Mouse (Mus musculus) v-Abl transformed pro-B cells (cell line): ENCODE data around the gene Ppfia3.

Experiments
- in situ Hi-C, 2 experiments: fragments of 400-800 bp; cut with MboI; formaldehyde crosslinking; loops; one replicate each; pipeline ENCODE4 v1.15.1; 2025; ENCODE audit not compliant: unreplicated experiment in 2 of 2

Gene Ppfia3

GRCm38 (mm10) chr7:45366652-45367019 lies at the start of gene Ppfia3:
Gene Ppfia3, minus strand, starts transcription at chr7:45367019.
- in situ Hi-C loops = no loop called here

DNA sequence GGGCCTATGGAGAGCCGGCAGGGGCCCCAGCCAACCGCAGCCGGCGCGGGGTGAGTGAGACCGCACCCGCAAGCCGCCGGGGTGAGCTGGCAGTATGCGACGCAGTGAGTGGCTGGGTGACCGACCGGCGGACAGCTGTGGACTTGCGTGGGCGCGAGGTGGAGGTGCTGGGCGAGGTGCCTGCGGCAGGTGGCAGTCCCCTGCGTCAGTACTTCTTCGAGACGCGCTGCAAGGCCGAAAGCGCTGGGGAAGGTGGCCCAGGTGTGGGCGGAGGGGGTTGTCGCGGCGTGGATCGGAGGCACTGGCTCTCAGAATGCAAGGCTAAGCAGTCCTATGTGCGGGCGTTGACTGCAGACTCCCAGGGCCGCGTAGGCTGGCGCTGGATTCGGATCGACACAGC lies 48.8 kb upstream of the Ppfia3 start:
- in situ Hi-C loops = no loop called here

GRCm38 (mm10) chr7:45414740-45415224 lies 48.0 kb upstream of the Ppfia3 start:
- in situ Hi-C loops = no loop called here

DNA sequence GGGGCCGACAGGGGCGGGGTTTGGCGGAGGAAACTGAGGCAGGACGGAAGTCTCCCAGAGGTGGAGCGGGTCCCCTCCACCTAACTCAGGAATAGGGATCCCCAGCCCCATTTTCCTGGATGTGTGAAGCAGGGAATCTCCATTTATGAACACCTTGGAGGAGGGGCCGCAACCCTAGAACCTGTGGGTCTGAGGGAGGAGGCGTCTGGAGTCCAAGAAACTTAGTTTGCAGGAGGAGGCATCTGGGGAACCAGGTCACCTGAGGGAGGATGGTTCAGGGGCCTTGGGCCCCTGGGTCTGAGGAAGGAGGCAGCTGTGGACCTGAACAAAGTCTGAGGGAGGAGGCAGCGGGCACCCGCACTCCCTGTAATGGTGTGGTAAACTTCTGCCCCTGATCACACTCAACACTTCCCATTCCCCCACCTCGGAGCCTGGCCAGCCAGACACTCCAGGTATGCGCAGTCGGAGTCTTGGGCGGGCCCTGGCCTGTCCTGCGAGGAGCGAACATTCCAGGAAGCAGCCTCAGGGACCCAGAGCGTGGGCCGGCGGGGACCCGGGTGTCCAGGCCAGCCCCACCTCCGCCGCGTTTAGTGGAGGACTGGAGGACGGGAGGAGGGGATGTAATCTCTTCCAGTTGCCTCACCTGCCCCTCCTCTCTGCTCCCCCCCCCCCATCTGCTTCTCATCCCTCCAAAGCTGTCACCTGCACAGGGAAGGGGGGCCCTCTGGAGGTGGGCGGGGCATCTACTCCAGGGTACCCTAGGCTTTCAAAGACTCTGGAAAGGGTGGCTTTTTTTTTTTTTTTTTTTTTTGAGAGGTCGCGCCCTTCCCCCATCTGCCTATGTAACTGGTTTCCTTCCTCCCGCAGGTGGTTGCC lies 47.3 kb upstream of the Ppfia3 start:
- in situ Hi-C loops = no loop called here

GRCm38 (mm10) chr7:45413113-45413863 lies 46.5 kb upstream of the Ppfia3 start, which contains the start of gene Ntf5:
Gene Ntf5, plus strand, starts transcription at chr7:45413695.
- in situ Hi-C loops = no loop called here

DNA sequence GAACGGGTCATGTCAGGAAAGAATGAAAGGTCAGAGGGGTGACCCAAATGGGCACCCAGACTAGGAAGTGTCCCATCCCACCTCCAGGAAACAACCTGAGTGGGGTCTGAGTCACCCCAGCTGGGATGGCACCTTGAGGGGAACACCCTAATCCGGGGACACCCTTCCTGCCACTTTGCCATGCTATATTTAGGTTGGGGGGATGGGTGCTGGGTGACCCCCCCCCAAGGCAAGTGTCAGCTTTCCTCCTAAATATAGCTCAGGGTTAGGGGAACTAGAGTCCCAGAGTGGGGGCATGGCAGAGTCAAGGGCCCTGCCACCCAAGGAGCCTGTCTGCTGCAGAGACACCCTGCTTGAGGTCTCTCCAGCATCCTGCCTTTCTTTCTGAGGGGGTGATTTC lies 45.6 kb upstream of the Ppfia3 start:
- in situ Hi-C loops = no loop called here

DNA sequence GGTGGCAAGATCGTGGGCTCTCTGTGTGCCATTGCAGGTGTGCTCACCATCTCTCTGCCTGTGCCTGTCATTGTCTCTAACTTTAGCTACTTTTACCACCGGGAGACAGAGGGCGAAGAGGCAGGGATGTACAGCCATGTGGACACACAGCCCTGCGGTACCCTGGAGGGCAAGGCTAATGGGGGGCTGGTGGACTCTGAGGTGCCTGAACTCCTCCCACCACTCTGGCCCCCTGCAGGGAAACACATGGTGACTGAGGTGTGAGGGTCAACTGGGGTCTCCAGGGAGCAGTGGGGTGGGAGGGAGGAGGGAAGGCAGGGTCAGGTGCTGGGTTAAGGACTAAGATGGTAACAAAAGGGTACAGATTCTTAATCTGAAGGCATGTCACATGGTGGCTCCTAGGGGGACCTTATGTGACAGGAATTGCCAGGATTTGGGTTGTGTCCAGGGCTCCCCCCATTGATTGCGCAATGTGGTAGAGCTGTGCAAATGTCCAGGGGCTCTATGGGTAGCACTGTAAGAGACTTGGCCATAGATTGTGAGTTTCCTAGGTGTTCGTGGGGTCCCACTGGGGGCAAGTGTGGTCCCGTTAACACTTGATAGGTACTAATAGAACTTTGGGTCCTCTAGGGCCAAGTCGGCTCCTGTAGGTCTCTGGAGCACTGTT lies 42.8 kb upstream of the Ppfia3 start:
- in situ Hi-C loops = no loop called here

- in situ Hi-C loops = no loop called here
Observed at GRCm38 (mm10) chr7:45408949-45409348, 42.1 kb upstream of the Ppfia3 start.

DNA sequence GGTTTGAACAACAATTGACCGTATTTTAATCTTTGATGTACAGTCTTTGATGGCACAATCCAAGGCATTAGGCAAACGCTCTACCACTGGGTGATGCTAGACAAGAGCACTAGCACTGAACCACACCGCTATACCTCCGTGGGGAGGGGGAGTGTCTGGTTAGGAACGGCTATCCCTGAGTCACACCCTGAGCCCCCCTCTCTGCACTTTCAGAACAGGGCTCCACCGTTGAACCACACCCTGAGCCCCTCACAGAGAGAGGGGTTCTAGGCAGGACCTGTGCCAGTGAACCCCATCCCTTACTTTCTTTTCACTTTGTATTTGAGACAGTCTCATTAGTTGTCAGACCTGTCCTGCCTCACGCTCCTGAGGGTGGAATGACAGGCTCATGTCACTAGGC lies 41.5 kb upstream of the Ppfia3 start:
- in situ Hi-C loops = no loop called here

DNA sequence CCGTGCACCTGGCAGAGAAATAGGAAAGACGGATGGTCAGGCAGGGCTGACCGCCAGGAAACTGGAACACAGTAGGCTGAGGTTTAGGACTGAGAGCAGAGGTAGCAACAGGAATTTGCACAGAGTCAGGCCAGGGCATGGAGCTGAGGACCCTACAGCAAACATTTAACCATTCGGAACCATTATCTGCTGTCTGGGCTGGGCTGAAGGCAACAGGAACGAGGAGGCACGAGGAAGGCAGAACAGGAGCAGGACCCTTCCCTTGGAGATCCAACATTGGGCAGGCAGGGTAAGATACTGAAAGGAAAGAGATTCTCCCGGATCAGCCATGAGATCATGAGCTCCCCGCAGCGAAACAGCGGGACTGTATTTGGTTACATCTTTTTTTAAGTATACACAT lies 41.0 kb upstream of the Ppfia3 start:
- in situ Hi-C loops = no loop called here

GRCm38 (mm10) chr7:45406157-45407156 lies 39.6 kb upstream of the Ppfia3 start:
- in situ Hi-C loops = no loop called here

DNA sequence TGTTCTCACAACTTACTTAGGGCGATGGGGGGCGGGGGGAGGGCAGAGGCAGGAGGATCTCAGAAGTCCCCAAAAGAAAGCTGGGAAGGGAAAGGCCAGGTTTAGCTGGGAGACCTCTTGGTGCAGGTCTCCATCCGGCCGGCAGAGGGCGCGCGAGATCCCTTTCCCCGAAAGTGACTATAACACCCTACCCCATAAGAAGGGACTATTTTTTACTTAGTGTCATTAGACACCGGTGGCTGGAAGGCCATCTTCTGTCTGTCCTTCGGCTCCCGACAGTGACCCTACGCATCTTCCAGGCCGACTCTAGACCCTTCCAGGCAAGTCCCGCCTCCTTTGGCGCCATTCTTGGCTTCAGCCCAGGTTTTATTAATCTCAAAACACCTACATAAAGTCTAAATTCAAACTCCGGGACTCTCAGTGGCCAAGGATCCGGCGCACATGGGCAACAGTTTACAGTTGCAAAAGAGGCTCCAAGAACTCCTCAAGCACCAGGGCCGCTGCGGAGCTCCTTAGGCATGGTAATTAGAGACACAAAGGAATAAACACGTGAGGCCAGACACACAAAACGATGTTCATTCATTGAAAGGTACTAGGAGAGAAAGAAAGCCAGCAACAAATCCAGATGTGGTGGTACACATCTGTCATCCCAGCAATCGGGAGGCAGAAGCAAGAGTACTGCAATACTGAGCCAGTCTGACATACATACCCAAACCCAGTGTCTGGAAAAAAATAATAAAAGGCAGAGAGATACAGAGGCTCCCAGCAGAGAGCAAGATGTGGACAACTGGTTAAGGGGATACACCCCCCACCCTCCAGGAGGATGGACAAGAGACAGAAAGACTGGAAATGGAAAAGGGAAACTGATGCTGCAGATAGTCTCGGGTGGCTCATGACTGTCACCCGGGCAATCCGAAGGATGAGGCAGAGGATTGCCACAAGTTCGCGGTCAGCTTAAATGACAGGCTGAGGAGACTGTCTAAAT lies 38.6 kb upstream of the Ppfia3 start, which contains the start of gene Kcna7:
TSS of gene Kcna7 (plus strand) at position 563 of the 985 bp plus-strand sequence.
- in situ Hi-C loops = no loop called here

- in situ Hi-C loops = loop anchor here in 1 of 2 experiments (5.0 kb wide), 1 partner anchor 96 kb away; no protein-coding TSS in a partner anchor
Observed at GRCm38 (mm10) chr7:45403532-45404261, 36.9 kb upstream of the Ppfia3 start.

- in situ Hi-C loops = loop anchor here in 1 of 2 experiments (5.0 kb wide), 1 partner anchor 94 kb away; no protein-coding TSS in a partner anchor
Observed at GRCm38 (mm10) chr7:45401521-45402085, 34.8 kb upstream of the Ppfia3 start.

GRCm38 (mm10) chr7:45396787-45397186 lies 30.0 kb upstream of the Ppfia3 start:
- in situ Hi-C loops = loop anchor here in 1 of 2 experiments (5.0 kb wide), 1 partner anchor 89 kb away; no protein-coding TSS in a partner anchor

DNA sequence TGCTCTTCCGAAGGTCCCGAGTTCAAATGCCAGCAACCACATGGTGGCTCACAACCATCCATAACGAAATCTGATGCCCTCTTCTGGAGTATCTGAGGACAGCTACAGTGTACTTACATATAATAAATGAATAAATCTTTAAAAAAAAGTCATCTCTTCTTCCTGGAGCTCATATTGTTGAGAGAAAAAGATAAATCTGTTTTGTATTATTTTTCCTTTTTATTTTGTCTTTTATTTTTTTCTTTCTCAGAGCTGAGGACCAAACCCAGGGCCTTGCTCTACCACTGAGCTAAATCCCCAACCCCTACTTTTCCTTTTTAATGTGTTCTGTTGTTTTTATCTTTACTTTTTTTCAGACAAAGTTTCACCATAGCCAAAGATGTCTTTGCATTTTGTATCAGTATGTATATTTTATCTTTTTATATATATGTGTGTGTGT lies 29.5 kb upstream of the Ppfia3 start:
- in situ Hi-C loops = loop anchor here in 1 of 2 experiments (5.0 kb wide), 1 partner anchor 89 kb away; no protein-coding TSS in a partner anchor
